Mouse (Mus musculus) embryonic facial prominence, embryonic 10.5 days (tissue): ENCODE data around the gene Pate4. TPM values are rescaled to one million over a fixed set of nuclear protein-coding genes. Genes with fewer than 3 reads are reported as not detected.

Experiments
- DNase-seq: peaks from one replicate; pipeline ENCODE4 v3.0.0-alpha.2; 2017; ENCODE audit warnings: low spot score
- H3K27ac ChIP-seq: fragments of 300-500 bp; sonication (generic); replicated peaks from 2 replicates; pipeline ENCODE4 v1.5.1; 2016; ENCODE audit warnings: mild to moderate bottlenecking
- H3K27me3 ChIP-seq: fragments of 300-500 bp; sonication (generic); replicated peaks from 2 replicates; pipeline ENCODE4 v1.6.1; 2016; ENCODE audit warnings: low read depth, mild to moderate bottlenecking; ENCODE audit not compliant: poor library complexity, severe bottlenecking
- H3K36me3 ChIP-seq: fragments of 300-500 bp; sonication (generic); replicated peaks from 2 replicates; pipeline ENCODE4 v1.6.1; 2016; ENCODE audit warnings: mild to moderate bottlenecking, moderate library complexity
- H3K4me1 ChIP-seq: fragments of 300-500 bp; sonication (generic); 2 replicates; pipeline ENCODE4 v1.6.1; 2016
- H3K4me3 ChIP-seq: fragments of 300-500 bp; sonication (generic); 2 replicates; pipeline ENCODE4 v1.5.1; 2016; ENCODE audit warnings: mild to moderate bottlenecking, moderate library complexity
- H3K9me3 ChIP-seq: fragments of 300-500 bp; sonication (generic); 2 replicates; pipeline ENCODE4 v1.6.1; 2016; ENCODE audit warnings: mild to moderate bottlenecking
- WGBS: fragments of 180-500 bp; shearing (Covaris S2); methylation state at CpG from one replicate; pipeline ENCODE4 v1.1.7; 2016; 5-methylcytosine and 5-hydroxymethylcytosine counted together
- polyA plus RNA-seq: library from polyadenylated mRNA; unstranded; fragments of >200 nt; fragmentation: Nextera tagmentation; extraction: Ambion mirVana; gene quantifications from 2 replicates; pipeline ENCODE4 v1.2.1, GENCODE M21; 2016

Gene Pate4
- polyA plus RNA-seq, 1 experiment from 2014 or later, result not detected

- 91% methylated on average over 5 of the region's 5 CpGs for WGBS
Measured at GRCm38 (mm10) chr9:35564536-35565240, 47.1 kb downstream of the Pate4 start.

GRCm38 (mm10) chr9:35561583-35561982, 50.2 kb downstream of the Pate4 start:
- no peaks in the 10 kb centered on the region for H3K9me3 ChIP-seq
- no peak for DNase-seq
- H3K36me3 ChIP-seq, result peaks cover 60% of the 10 kb centered on the region
- 91% methylated on average over 6 of the region's 6 CpGs for WGBS
- no peak overlapping the region for H3K27ac ChIP-seq
- H3K4me1 ChIP-seq, result peaks cover 21% of the 10 kb centered on the region
- no peak overlapping the region for H3K4me3 ChIP-seq
- H3K27me3 ChIP-seq, result peaks cover 12% of the 10 kb centered on the region

More at GRCm38 (mm10) chr9:35564536-35565240, 47.1 kb downstream of the Pate4 start:
- Histone ChIP-seq H3K27me3 (no peaks in the 10 kb centered on the region), H3K9me3 (no peaks in the 10 kb centered on the region), H3K36me3 (peaks cover 80% of the 10 kb centered on the region), H3K4me3 (no peak overlapping the region), H3K4me1 (peaks cover 21% of the 10 kb centered on the region), H3K27ac (no peak overlapping the region)
- DNase-seq, result no peak

GRCm38 (mm10) chr9:35561076-35561475, 50.7 kb downstream of the Pate4 start:
- H3K4me1 ChIP-seq, result peaks cover 21% of the 10 kb centered on the region
- no peaks in the 10 kb centered on the region for H3K9me3 ChIP-seq
- H3K27ac ChIP-seq, result no peak overlapping the region
- H3K4me3 ChIP-seq, result no peak overlapping the region
- peaks cover 14% of the 10 kb centered on the region for H3K27me3 ChIP-seq
- no peak for DNase-seq
- 94% methylated on average over 11 of the region's 11 CpGs for WGBS
- peaks cover 55% of the 10 kb centered on the region for H3K36me3 ChIP-seq

GRCm38 (mm10) chr9:35559009-35559890, 52.5 kb downstream of the Pate4 start:
- Histone ChIP-seq H3K9me3 (no peaks in the 10 kb centered on the region), H3K27ac (peak overlapping the region; percentile 88), H3K4me3 (peak overlapping the region; percentile 75), H3K4me1 (peaks cover 21% of the 10 kb centered on the region), H3K36me3 (peaks cover 38% of the 10 kb centered on the region), H3K27me3 (peaks cover 14% of the 10 kb centered on the region)
- DNase-seq, result peak; percentile 93
- WGBS, result 2% methylated on average over 31 of the region's 31 CpGs

GRCm38 (mm10) chr9:35558257-35559008, 53.3 kb downstream of the Pate4 start, which contains the start of the genes Ddx25 and Pus3:
Ddx25 (minus strand) TSS chr9:35558528.
Pus3 (plus strand) TSS chr9:35558595.
- 1% methylated on average over 59 of the region's 59 CpGs for WGBS
- H3K4me1 ChIP-seq, result peaks cover 21% of the 10 kb centered on the region

More at GRCm38 (mm10) chr9:35558257-35559008, 53.3 kb downstream of the Pate4 start, which contains the start of the genes Ddx25 and Pus3:
- Histone ChIP-seq H3K27ac (peak within 1 kb of the TSS; percentile 88), H3K36me3 (peaks cover 30% of the 10 kb centered on the region), H3K9me3 (no peaks in the 10 kb centered on the region), H3K4me3 (peak within 1 kb of the TSS; percentile 75), H3K27me3 (peaks cover 14% of the 10 kb centered on the region)
- peak; percentile 83 for DNase-seq

Other genes with a start within 250 kb of the Pate4 start
- 9.1 and 9.9 TPM in 2 replicates for gene Cdon, start 190.8 kb downstream of the Pate4 start, polyA plus RNA-seq
- gene Gm1113, start 93.7 kb downstream of the Pate4 start, polyA plus RNA-seq, result not detected in 2 replicates
- 6.0 and 6.1 TPM in 2 replicates for gene Ddx25, start 53.4 kb downstream of the Pate4 start, polyA plus RNA-seq
- 18.3 and 21.3 TPM in 2 replicates for gene Pus3, start 53.3 kb downstream of the Pate4 start, polyA plus RNA-seq
- 1.5 and 1.6 TPM in 2 replicates for gene Pate2, start 41.7 kb downstream of the Pate4 start, polyA plus RNA-seq
- gene Hyls1, start 41.5 kb downstream of the Pate4 start, polyA plus RNA-seq, result 24.9 and 26.5 TPM in 2 replicates
- not detected in 2 replicates for gene Pate3, start 36.3 kb upstream of the Pate4 start, polyA plus RNA-seq
- gene Pate1, start 75.4 kb upstream of the Pate4 start, polyA plus RNA-seq, result 0.16 TPM in 1 of 2 replicates, not detected in the other
- gene Gm17677, start 129.1 kb upstream of the Pate4 start, polyA plus RNA-seq, result not detected in 2 replicates
- gene Gm17727, start 166.2 kb upstream of the Pate4 start, polyA plus RNA-seq, result not detected in 2 replicates
- not detected in 2 replicates for gene Gm27235, start 178.2 kb upstream of the Pate4 start, polyA plus RNA-seq
- not detected in 2 replicates for gene D730048I06Rik, start 178.2 kb upstream of the Pate4 start, polyA plus RNA-seq
- not detected in 2 replicates for gene 9230110F15Rik, start 232.2 kb upstream of the Pate4 start, polyA plus RNA-seq